In genomic region chr13:57766721-57767120, GRCm38 (mm10) we compare ENCODE assay signal across 11 mouse cellular contexts.
DNase-seq lines count a peak whose midpoint lies in the region; TF ChIP-seq lines count a peak whose summit lies in the region.
"Had no signal": no experiment of that assay in that cellular context is flagged by ENCODE, and none has a peak within 500 bp of the region (broad histone marks: within the 10 kb centered on the region; RNA-seq: fewer than 3 reads in every experiment).

No protein-coding gene starts in this region.

- peak; percentile 4 for TF ChIP-seq CTCF in ES-Bruce4 (IDR thresholded peaks at IDR 0.05; ENCODE audit: low read depth, low read length)

- no peaks in the 10 kb centered on the region for H3K27me3 ChIP-seq in ES-Bruce4 (ENCODE audit: control insufficient read depth, insufficient read depth, low read length, poor library complexity, severe bottlenecking)
- H3K27me3 ChIP-seq: embryonic facial prominence, embryonic 12.5 days; forebrain, embryonic 15.5 days; limb, embryonic 13.5 days had no signal

- H3K4me1 ChIP-seq in ES-Bruce4 (ENCODE audit: control insufficient read depth, insufficient read depth, low read length): no peaks in the 10 kb centered on the region
- H3K4me1 ChIP-seq: embryonic facial prominence, embryonic 12.5 days; forebrain, embryonic 15.5 days had no signal

- no peaks in the 10 kb centered on the region for H3K9me3 ChIP-seq in ES-Bruce4 (replicated peaks; ENCODE audit: control insufficient read depth, insufficient read depth, low read length, poor library complexity, severe bottlenecking)
- H3K9me3 ChIP-seq: forebrain, embryonic 15.5 days had no signal

- no peak overlapping the region for H3K9ac ChIP-seq in ES-Bruce4 (ENCODE audit: low read depth, poor library complexity, severe bottlenecking)
- H3K9ac ChIP-seq: embryonic facial prominence, embryonic 12.5 days; forebrain, embryonic 15.5 days; limb, embryonic 13.5 days had no signal

- no peak overlapping the region for H3K27ac ChIP-seq in ES-Bruce4 (ENCODE audit: insufficient read depth, low read length)
- H3K27ac ChIP-seq: embryonic facial prominence, embryonic 12.5 days; forebrain, embryonic 15.5 days; limb, embryonic 13.5 days had no signal

- peak; percentile 43 to 51 for DNase-seq in cerebellum, postnatal 36 days
- no peak for DNase-seq in cerebellum, adult 9-10 months
- DNase-seq in layer of hippocampus, adult 11-12 months (ENCODE audit: low spot score): peak; percentile 13
- DNase-seq in layer of hippocampus, postnatal 36 days: no peak
- DNase-seq in c-Kit-positive CD71-positive TER-119-positive erythroid progenitor cells, embryonic 14.5 days (ENCODE audit: low spot score): peak; percentile 11
- no peak for DNase-seq in frontal cortex, postnatal 36 days (ENCODE audit: low spot score in 2 of 2)
- DNase-seq in gastrocnemius, adult 18-20 months (ENCODE audit: low spot score): no peak

- no peak for TF ChIP-seq POLR2A in ES-Bruce4 (IDR thresholded peaks at IDR 0.05; ENCODE audit: insufficient read depth, low read length)

- no peaks in the 10 kb centered on the region for H3K36me3 ChIP-seq in ES-Bruce4 (ENCODE audit: control insufficient read depth, insufficient read depth, low read length, poor library complexity, severe bottlenecking)
- H3K36me3 ChIP-seq: embryonic facial prominence, embryonic 12.5 days; forebrain, embryonic 15.5 days; limb, embryonic 13.5 days had no signal

- no peak overlapping the region for H3K4me3 ChIP-seq in ES-Bruce4 (ENCODE audit: low read depth, low read length)
- H3K4me3 ChIP-seq: embryonic facial prominence, embryonic 12.5 days; forebrain, embryonic 15.5 days; limb, embryonic 13.5 days had no signal

- TF ChIP-seq EP300 in ES-Bruce4 (IDR thresholded peaks at IDR 0.05; ENCODE audit: insufficient read depth, low read depth, low read length): no peak

Comparison
In these comparisons a context has a peak if more than half of its experiments do, and no peak if none do; other contexts are left out.
1. DNase-seq: peak in cerebellum, postnatal 36 days (2 of 2), layer of hippocampus, adult 11-12 months (single experiment) and c-Kit-positive CD71-positive TER-119-positive erythroid progenitor cells, embryonic 14.5 days (single experiment); none in cerebellum, adult 9-10 months (single experiment), layer of hippocampus, postnatal 36 days (0 of 2), frontal cortex, postnatal 36 days (0 of 2) and gastrocnemius, adult 18-20 months (single experiment).